In the genomic region with DNA sequence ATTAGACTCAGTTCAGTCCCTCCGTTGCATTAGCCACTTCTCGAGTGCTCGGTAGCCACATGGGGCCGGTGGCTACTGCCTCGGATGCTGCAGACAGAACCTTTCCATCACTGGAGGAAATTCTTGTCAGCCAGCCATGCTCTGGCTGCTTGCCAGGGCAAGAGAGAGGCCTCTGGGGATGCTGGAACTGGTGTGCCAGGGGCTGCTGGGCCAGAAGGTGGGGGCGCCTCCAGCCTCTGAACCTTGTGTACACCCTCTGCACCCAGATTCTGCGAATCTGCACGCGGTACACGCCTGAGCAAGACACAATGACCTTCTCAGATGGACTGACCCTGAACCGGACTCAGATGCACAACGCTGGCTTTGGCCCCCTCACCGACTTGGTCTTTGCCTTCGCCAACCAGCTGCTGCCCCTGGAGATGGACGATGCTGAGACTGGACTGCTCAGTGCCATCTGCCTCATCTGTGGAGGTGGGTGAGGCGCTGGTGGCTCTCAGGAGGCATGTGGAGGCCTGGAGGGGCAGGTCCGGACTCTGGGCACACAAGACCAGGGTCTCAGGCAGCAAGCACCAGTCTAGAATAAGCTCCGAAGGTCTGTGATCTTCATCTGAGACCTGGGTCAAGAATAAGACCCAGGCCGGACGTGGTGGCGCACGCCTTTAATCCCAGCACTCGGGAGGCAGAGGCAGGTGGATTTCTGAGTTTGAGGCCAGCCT, we compare ENCODE assay signal across 8 mouse cellular contexts. TPM values are rescaled to one million over a fixed set of nuclear protein-coding genes. Genes with fewer than 3 reads are reported as not detected.
A peak's percentile ranks its signal among the peaks of the same experiment; 100 is the strongest.
DNase-seq lines count a peak whose midpoint lies in the region; ATAC-seq and TF ChIP-seq lines count a peak whose summit lies in the region.
"Had no signal": no experiment of that assay in that cellular context is flagged by ENCODE, and none has a peak within 500 bp of the region (broad histone marks: within the 10 kb centered on the region; RNA-seq: fewer than 3 reads in every experiment).

No protein-coding gene starts in this region.

- no peak for TF ChIP-seq CTCF in brain, embryonic 14.5 days (IDR thresholded peaks at IDR 0.05; ENCODE audit: borderline replicate concordance, extremely low read depth, insufficient read depth, insufficient read length)
- no peak for TF ChIP-seq CTCF in stomach, postnatal 0 days (IDR thresholded peaks at IDR 0.05; ENCODE audit: low read depth)

- no peak for ATAC-seq in forebrain, embryonic 15.5 days (replicated peaks)
- no peak for ATAC-seq in stomach, postnatal 0 days (ENCODE audit: low FRiP score, low TSS enrichment)

- no peak for TF ChIP-seq POLR2A in brain, embryonic 14.5 days (IDR thresholded peaks at IDR 0.05; ENCODE audit: borderline replicate concordance, extremely low read depth, insufficient read depth, insufficient read length, poor library complexity, severe bottlenecking)

- no peaks in the 10 kb centered on the region for H3K9me3 ChIP-seq in forebrain, embryonic 15.5 days
- no peaks in the 10 kb centered on the region for H3K9me3 ChIP-seq in stomach, postnatal 0 days (ENCODE audit: control insufficient read depth, low read length)

- H3K4me2 ChIP-seq in forebrain, embryonic 15.5 days (replicated peaks) = no peak overlapping the region
- H3K4me2 ChIP-seq in stomach, postnatal 0 days (replicated peaks; ENCODE audit: low read depth) = no peak overlapping the region

- H3K9ac ChIP-seq in forebrain, embryonic 15.5 days (replicated peaks) = no peak overlapping the region
- no peak overlapping the region for H3K9ac ChIP-seq in stomach, postnatal 0 days (ENCODE audit: low read length)

- H3K4me1 ChIP-seq in forebrain, embryonic 15.5 days = peaks cover 57% of the 10 kb centered on the region
- peaks cover 17% of the 10 kb centered on the region for H3K4me1 ChIP-seq in stomach, postnatal 0 days (replicated peaks; ENCODE audit: control insufficient read depth, insufficient read depth)

- DNase-seq in lung, postnatal 14 days = peak; percentile 74
- no peak for DNase-seq in lung, postnatal 25 days (ENCODE audit: low spot score)
- DNase-seq in brain, embryonic 14.5 days (ENCODE audit: low read depth) = peak; percentile 85
- peak; percentile 83 for DNase-seq in kidney, postnatal 10 days
- peak; percentile 41 for DNase-seq in stomach, postnatal 0 days (ENCODE audit: low spot score)
- DNase-seq in thymus, postnatal 10 days (ENCODE audit: low spot score in 2 of 2) = no peak

- no peaks in the 10 kb centered on the region for H3K27me3 ChIP-seq in forebrain, embryonic 15.5 days
- no peaks in the 10 kb centered on the region for H3K27me3 ChIP-seq in stomach, postnatal 0 days (ENCODE audit: control insufficient read depth, insufficient read depth, low read length)

- 62% methylated on average over 23 of the region's 23 CpGs for WGBS in forebrain, embryonic 15.5 days
- 65% methylated on average over 23 of the region's 23 CpGs for WGBS in stomach, postnatal 0 days

- no peak for TF ChIP-seq EP300 in stomach, postnatal 0 days (optimal IDR thresholded peaks at IDR 0.05)

- 0 out of 2 replicates have a peak, but pooled peaks cover 5% of the 10 kb centered on the region for H3K36me3 ChIP-seq in forebrain, embryonic 15.5 days
- peaks cover 28% of the 10 kb centered on the region for H3K36me3 ChIP-seq in stomach, postnatal 0 days (ENCODE audit: control insufficient read depth, insufficient read depth, low read length)

- peak overlapping the region; percentile 95 for H3K27ac ChIP-seq in forebrain, embryonic 15.5 days (replicated peaks)
- H3K27ac ChIP-seq in stomach, postnatal 0 days (replicated peaks) = 0 out of 2 replicates have a peak overlapping the region, but pooled peaks have one; percentile 13
- H3K27ac ChIP-seq: kidney, postnatal 0 days had no signal

- no peak overlapping the region for H3K4me3 ChIP-seq in forebrain, embryonic 15.5 days
- H3K4me3 ChIP-seq in stomach, postnatal 0 days (ENCODE audit: low read depth, low read length) = no peak overlapping the region

RNA-seq across cellular contexts. Expression of gene Gjd3, which starts 11.3 kb away (rescaled TPM):
- 2.5 and 2.9 TPM in 2 replicates for polyA plus RNA-seq in brain, embryonic 14.5 days (2012; rRNA removed)
- 0.62 and 0.84 TPM in 2 replicates for polyA plus RNA-seq in forebrain, embryonic 15.5 days (2015; fragmentation: Nextera tagmentation; extraction: Ambion mirVana)
- polyA plus RNA-seq in stomach, postnatal 0 days (2015; fragmentation: Nextera tagmentation; extraction: Ambion mirVana) = 1.9 and 2.1 TPM in 2 replicates

RNA-seq across cellular contexts. Expression of gene Rara, which starts 43.9 kb away (rescaled TPM):
- polyA plus RNA-seq in brain, embryonic 14.5 days (2012; rRNA removed) = 8.4 and 14.4 TPM in 2 replicates
- polyA plus RNA-seq in forebrain, embryonic 15.5 days (2015; fragmentation: Nextera tagmentation; extraction: Ambion mirVana) = 9.2 and 9.9 TPM in 2 replicates
- 20.1 and 25.9 TPM in 2 replicates for polyA plus RNA-seq in stomach, postnatal 0 days (2015; fragmentation: Nextera tagmentation; extraction: Ambion mirVana)

RNA-seq across cellular contexts. Expression of gene Top2a, which starts 52.5 kb away (rescaled TPM):
- polyA plus RNA-seq in brain, embryonic 14.5 days (2012; rRNA removed) = 57.3 and 70.1 TPM in 2 replicates
- polyA plus RNA-seq in forebrain, embryonic 15.5 days (2015; fragmentation: Nextera tagmentation; extraction: Ambion mirVana) = 126 and 141 TPM in 2 replicates
- 31.6 and 44.5 TPM in 2 replicates for polyA plus RNA-seq in stomach, postnatal 0 days (2015; fragmentation: Nextera tagmentation; extraction: Ambion mirVana)

Comparison
In these comparisons a context has a peak if more than half of its experiments do, and no peak if none do; other contexts are left out.
1. DNase-seq: peak in lung, postnatal 14 days (single experiment), brain, embryonic 14.5 days (single experiment), kidney, postnatal 10 days (single experiment) and stomach, postnatal 0 days (single experiment); none in lung, postnatal 25 days (single experiment) and thymus, postnatal 10 days (0 of 2).